Mouse (Mus musculus): ENCODE data around the gene Cfap74.
"Not testable (repeated sequence)": the region's sequence is repeated elsewhere in the genome, so short reads cannot be mapped to it uniquely, and the experiment has no call there.

- not testable (repeated sequence) for TF ChIP-seq CTCF (conservative IDR thresholded peaks at IDR 0.05; ENCODE audit: low read length); NANOG (IDR thresholded peaks at IDR 0.05; ENCODE audit: borderline replicate concordance, low read length)
Observed at GRCm38 (mm10) chr4:155473796-155474195, 64.8 kb downstream of the Cfap74 start.

All from E14TG2a.4 (cell line).